8 mouse cellular contexts compared by ENCODE assay signal in genomic region chr1:61638347-61639111, GRCm38 (mm10). TPM values are rescaled to one million over a fixed set of nuclear protein-coding genes. Genes with fewer than 3 reads are reported as not detected.
DNase-seq lines count a peak whose midpoint lies in the region; ATAC-seq and TF ChIP-seq lines count a peak whose summit lies in the region.

TSS of gene Pard3b (plus strand) at chr1:61638824.

- TF ChIP-seq CTCF in gastrocnemius, adult 2 months (IDR thresholded peaks at IDR 0.05) = no peak

- peak within 1 kb of the TSS; percentile 83 for H3K9ac ChIP-seq in hindbrain, embryonic 13.5 days

- peak within 1 kb of the TSS; percentile 77 for H3K4me3 ChIP-seq in gastrocnemius, adult 2 months
- H3K4me3 ChIP-seq in hindbrain, embryonic 13.5 days = peak within 1 kb of the TSS; percentile 84

- peaks cover 14% of the 10 kb centered on the region for H3K4me1 ChIP-seq in hindbrain, embryonic 13.5 days (replicated peaks)

- peak; percentile 91 for ATAC-seq in hindbrain, embryonic 13.5 days (ENCODE audit: low FRiP score)

- 1% methylated on average over 59 of the region's 60 CpGs for WGBS in hindbrain, embryonic 13.5 days

- peaks cover 19% of the 10 kb centered on the region for H3K27me3 ChIP-seq in hindbrain, embryonic 13.5 days

- peak within 1 kb of the TSS; percentile 98 for H3K4me2 ChIP-seq in hindbrain, embryonic 13.5 days

- no peaks in the 10 kb centered on the region for H3K36me3 ChIP-seq in hindbrain, embryonic 13.5 days

- peak; percentile 69 for DNase-seq in R1 (ENCODE audit: low read depth, low spot score)
- peak; percentile 34 to 54 for DNase-seq in cerebellum, postnatal 25 days
- peak; percentile 86 for DNase-seq in gastrocnemius, adult 2 months
- peak; percentile 9 for DNase-seq in left cerebral cortex, adult 11 months (ENCODE audit: low spot score)
- peak; percentile 80 to 88 for DNase-seq in lung, postnatal 4 days
- DNase-seq in right cerebral cortex, adult 18-20 months = peak; percentile 30
- DNase-seq in yolk sac, embryonic 10.5 days (ENCODE audit: low spot score) = peak; percentile 56

- no peaks in the 10 kb centered on the region for H3K9me3 ChIP-seq in hindbrain, embryonic 13.5 days

- intact Hi-C loops in gastrocnemius, adult 2 months (cut with DNase I) = no loop called here

- peak within 1 kb of the TSS; percentile 88 for H3K27ac ChIP-seq in gastrocnemius, adult 2 months
- H3K27ac ChIP-seq in hindbrain, embryonic 13.5 days = 0 out of 2 replicates have a peak within 1 kb of the TSS, but pooled peaks have one; percentile 44

RNA-seq across cellular contexts. Expression of gene Pard3b, which starts in this region (rescaled TPM):
- 1 to 10 TPM; 4.2 to 7.4 TPM for total RNA-seq in gastrocnemius, adult 2 months (2021)
- polyA plus RNA-seq in hindbrain, embryonic 13.5 days (2015; fragmentation: Nextera tagmentation; extraction: Ambion mirVana) = 8.5 and 11.4 TPM in 2 replicates

Comparison
In these comparisons a context has a peak if more than half of its experiments do, and no peak if none do; other contexts are left out.
1. Peak in every context shown above with its lines: DNase-seq, ATAC-seq, H3K4me3 ChIP-seq and H3K27ac ChIP-seq.
2. DNase-seq: peak in every context shown above with its lines; median percentile 86 in gastrocnemius, adult 2 months; 84 in lung, postnatal 4 days; 69 in R1; 56 in yolk sac, embryonic 10.5 days; 44 in cerebellum, postnatal 25 days; 30 in right cerebral cortex, adult 18-20 months; 9 in left cerebral cortex, adult 11 months.